In the genomic region with DNA sequence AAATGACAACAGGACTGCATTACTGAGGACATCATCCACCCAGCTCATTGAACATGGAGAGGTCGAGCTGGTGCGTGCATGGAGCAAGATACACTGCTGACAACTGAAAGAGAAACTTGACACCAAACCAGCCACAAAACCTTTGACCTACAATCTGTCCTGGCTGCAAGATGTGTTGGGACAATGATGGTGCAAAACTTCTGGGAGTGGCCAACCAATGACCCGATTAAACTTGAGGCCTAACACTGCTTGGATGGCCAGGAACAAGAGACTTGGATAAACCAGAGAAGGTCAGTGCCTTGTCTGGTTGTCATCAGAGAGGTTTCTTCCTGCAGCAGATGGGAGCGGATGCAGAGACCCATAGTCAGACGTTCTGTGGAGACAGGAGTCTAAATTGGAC, we compare ENCODE assay signal across 26 mouse cellular contexts. TPM values are rescaled to one million over a fixed set of nuclear protein-coding genes. Genes with fewer than 3 reads are reported as not detected.
DNase-seq lines count a peak whose midpoint lies in the region; ATAC-seq and TF ChIP-seq lines count a peak whose summit lies in the region.
"Had no signal": no experiment of that assay in that cellular context is flagged by ENCODE, and none has a peak within 500 bp of the region (broad histone marks: within the 10 kb centered on the region; RNA-seq: fewer than 3 reads in every experiment).

No protein-coding gene starts in this region.

- peak overlapping the region; percentile 36 for H3K4me3 ChIP-seq in liver, adult 2 months (ENCODE audit: insufficient read depth, low read depth, low read length)
- H3K4me3 ChIP-seq in liver, postnatal 0 days (ENCODE audit: low read depth, low read length), result no peak overlapping the region
- H3K4me3 ChIP-seq in forebrain, embryonic 13.5 days, result no peak overlapping the region
- H3K4me3 ChIP-seq: embryonic facial prominence, embryonic 12.5 days; erythroblast, embryonic 14.5 days; gastrocnemius, adult 2 months; heart, embryonic 13.5 days; intestine, embryonic 15.5 days; liver, embryonic 15.5 days; midbrain, embryonic 12.5 days; neural tube, embryonic 13.5 days; stomach, embryonic 15.5 days had no signal

- no peaks in the 10 kb centered on the region for H3K79me2 ChIP-seq in liver, adult 2 months (ENCODE audit: control insufficient read depth, insufficient read depth, low read length)

- no peak for TF ChIP-seq EP300 in liver, postnatal 0 days (IDR thresholded peaks at IDR 0.05; ENCODE audit: low read depth)

- H3K4me2 ChIP-seq in liver, postnatal 0 days (ENCODE audit: low read depth, low read length), result no peak overlapping the region
- H3K4me2 ChIP-seq in forebrain, embryonic 13.5 days, result no peak overlapping the region
- H3K4me2 ChIP-seq: embryonic facial prominence, embryonic 12.5 days; heart, embryonic 13.5 days; hindbrain, embryonic 14.5 days; intestine, embryonic 15.5 days; liver, embryonic 15.5 days; midbrain, embryonic 12.5 days; neural tube, embryonic 13.5 days; stomach, embryonic 15.5 days had no signal

- H3K4me1 ChIP-seq in liver, adult 2 months (ENCODE audit: control insufficient read depth, insufficient read depth, low read length), result peaks cover 20% of the 10 kb centered on the region
- peaks cover 11% of the 10 kb centered on the region for H3K4me1 ChIP-seq in liver, postnatal 0 days (ENCODE audit: insufficient read depth)
- H3K4me1 ChIP-seq in forebrain, embryonic 13.5 days, result no peaks in the 10 kb centered on the region
- H3K4me1 ChIP-seq: embryonic facial prominence, embryonic 12.5 days; intestine, embryonic 15.5 days; midbrain, embryonic 12.5 days; neural tube, embryonic 13.5 days; stomach, embryonic 15.5 days had no signal

- peak; percentile 18 for DNase-seq in adrenal gland, adult 2 months
- DNase-seq in adrenal gland, adult 8-10 months, result no peak
- peak; percentile 99 for DNase-seq in liver, adult 2 months (ENCODE audit: extremely low read depth, low read depth, low spot score)
- DNase-seq in liver, result no peak
- peak; percentile 46 for DNase-seq in 416B (ENCODE audit: low read depth)
- DNase-seq in liver, postnatal 0 days, result peak; percentile 36
- no peak for DNase-seq in thymus, adult 18-20 months
- DNase-seq: cerebellum, adult 11 months; cerebellum, postnatal 10 days; forebrain, postnatal 0 days; gastrocnemius, adult 2 months; lung, postnatal 4 days; thymus, adult 2 months had no signal

- no peaks in the 10 kb centered on the region for H3K9me3 ChIP-seq in liver, postnatal 0 days (ENCODE audit: low read length)
- no peaks in the 10 kb centered on the region for H3K9me3 ChIP-seq in forebrain, embryonic 13.5 days (replicated peaks)
- H3K9me3 ChIP-seq: embryonic facial prominence, embryonic 12.5 days; G1E; heart, embryonic 13.5 days; intestine, embryonic 15.5 days; liver, embryonic 15.5 days; midbrain, embryonic 12.5 days; neural tube, embryonic 13.5 days; stomach, embryonic 15.5 days had no signal

- H3K9ac ChIP-seq in liver, adult 2 months (ENCODE audit: low read depth, low read length), result peak overlapping the region; percentile 67
- H3K9ac ChIP-seq in liver, postnatal 0 days (replicated peaks), result no peak overlapping the region
- no peak overlapping the region for H3K9ac ChIP-seq in forebrain, embryonic 13.5 days
- H3K9ac ChIP-seq: embryonic facial prominence, embryonic 12.5 days; forebrain, postnatal 0 days; heart, embryonic 13.5 days; hindbrain, embryonic 14.5 days; intestine, embryonic 15.5 days; liver, embryonic 15.5 days; midbrain, embryonic 12.5 days; neural tube, embryonic 13.5 days; stomach, embryonic 15.5 days had no signal

- H3K36me3 ChIP-seq in liver, adult 2 months (ENCODE audit: control insufficient read depth, insufficient read depth, low read length), result no peaks in the 10 kb centered on the region
- no peaks in the 10 kb centered on the region for H3K36me3 ChIP-seq in liver, postnatal 0 days (replicated peaks; ENCODE audit: insufficient read depth, low read length)
- no peaks in the 10 kb centered on the region for H3K36me3 ChIP-seq in forebrain, embryonic 13.5 days (ENCODE audit: poor library complexity, severe bottlenecking)
- H3K36me3 ChIP-seq: embryonic facial prominence, embryonic 12.5 days; G1E; heart, embryonic 13.5 days; intestine, embryonic 15.5 days; liver, embryonic 15.5 days; midbrain, embryonic 12.5 days; neural tube, embryonic 13.5 days; stomach, embryonic 15.5 days had no signal

- no peak for TF ChIP-seq CTCF in liver, adult 2 months (IDR thresholded peaks at IDR 0.05; ENCODE audit: low read depth, low read length)
- TF ChIP-seq CTCF in liver, postnatal 0 days (IDR thresholded peaks at IDR 0.05; ENCODE audit: low read depth), result no peak

- ATAC-seq in liver, postnatal 0 days, result peak; percentile 91
- no peak for ATAC-seq in forebrain, embryonic 13.5 days
- ATAC-seq: CD4-positive, CD25-positive, alpha-beta regulatory T cell, adult 4 months; forebrain, postnatal 0 days; intestine, embryonic 15.5 days had no signal

- WGBS in liver, adult 2 months, result 7% methylated on average over 5 of the region's 5 CpGs
- whole genome bisulfite sequencing in liver, postnatal 0 days (ENCODE audit: insufficient replicate concordance), result 48% methylated on average over 5 of the region's 5 CpGs
- 80% methylated on average over 5 of the region's 5 CpGs for WGBS in forebrain, embryonic 13.5 days

- no peak for TF ChIP-seq POLR2A in liver, adult 2 months (IDR thresholded peaks at IDR 0.05; ENCODE audit: extremely low read depth, insufficient read depth, low read length)

- peak overlapping the region; percentile 97 for H3K27ac ChIP-seq in liver, adult 2 months (replicated peaks; ENCODE audit: insufficient read depth, low read depth, low read length)
- H3K27ac ChIP-seq in liver, postnatal 0 days (ENCODE audit: low read depth), result peak overlapping the region; percentile 67
- no peak overlapping the region for H3K27ac ChIP-seq in forebrain, embryonic 13.5 days
- H3K27ac ChIP-seq: embryonic facial prominence, embryonic 12.5 days; gastrocnemius, adult 2 months; heart, embryonic 13.5 days; hindbrain, embryonic 14.5 days; intestine, embryonic 15.5 days; kidney, postnatal 0 days; liver, embryonic 15.5 days; midbrain, embryonic 12.5 days; neural tube, embryonic 13.5 days; stomach, embryonic 15.5 days had no signal

- H3K27me3 ChIP-seq in liver, adult 2 months (ENCODE audit: control insufficient read depth, insufficient read depth, low read length), result no peaks in the 10 kb centered on the region
- H3K27me3 ChIP-seq in liver, postnatal 0 days (ENCODE audit: insufficient read depth, low read length), result no peaks in the 10 kb centered on the region
- no peaks in the 10 kb centered on the region for H3K27me3 ChIP-seq in forebrain, embryonic 13.5 days
- H3K27me3 ChIP-seq: embryonic facial prominence, embryonic 12.5 days; heart, embryonic 13.5 days; intestine, embryonic 15.5 days; liver, embryonic 15.5 days; midbrain, embryonic 12.5 days; neural tube, embryonic 13.5 days; stomach, embryonic 15.5 days had no signal

RNA-seq across cellular contexts. Expression of gene Rcbtb2, which starts 7.7 kb away (rescaled TPM):
- 10 to 100 TPM; 28.6 to 34.3 TPM for total RNA-seq in adrenal gland, adult 2 months (2021)
- 30.7 and 39.4 TPM in 2 replicates for polyA plus RNA-seq in adrenal gland, adult 2 months (2012; rRNA removed)
- 10 to 100 TPM; 30.0 to 45.1 (median 35.5) TPM for total RNA-seq in adrenal gland, adult 8-10 months (2022)
- 30.3 and 32.6 TPM in 2 replicates for total RNA-seq in liver, adult 2 months (2014; rRNA removed)
- polyA plus RNA-seq in liver, adult 2 months (2012; rRNA removed), result 26.0 and 28.0 TPM in 2 replicates
- polyA plus RNA-seq in liver, postnatal 0 days (2015; fragmentation: Nextera tagmentation; extraction: Ambion mirVana), result 29.1 and 29.9 TPM in 2 replicates
- polyA plus RNA-seq in forebrain, embryonic 13.5 days (2015; fragmentation: Nextera tagmentation; extraction: Ambion mirVana), result 110 and 111 TPM in 2 replicates

Comparison
In these comparisons a context has a peak if more than half of its experiments do, and no peak if none do; other contexts are left out.
1. DNase-seq: peak in adrenal gland, adult 2 months (single experiment), liver, adult 2 months (single experiment), 416B (single experiment) and liver, postnatal 0 days (single experiment); none in adrenal gland, adult 8-10 months (single experiment), liver (single experiment) and thymus, adult 18-20 months (0 of 2).